Mouse (Mus musculus) cerebellum, postnatal 4 days (tissue): ENCODE results near the gene Atxn2.
A peak's percentile ranks its signal among the peaks of the same experiment; 100 is the strongest.
"Not testable (repeated sequence)": the region's sequence is repeated elsewhere in the genome, so short reads cannot be mapped to it uniquely, and the experiment has no call there.

ENCODE experiments used
- DNase-seq, 2 experiments: peaks; one replicate each; pipeline ENCODE4 v3.0.0; 2022; ENCODE audit warnings: low spot score in 2 of 2, mixed read lengths in 1 of 2

The Atxn2 gene

DNA sequence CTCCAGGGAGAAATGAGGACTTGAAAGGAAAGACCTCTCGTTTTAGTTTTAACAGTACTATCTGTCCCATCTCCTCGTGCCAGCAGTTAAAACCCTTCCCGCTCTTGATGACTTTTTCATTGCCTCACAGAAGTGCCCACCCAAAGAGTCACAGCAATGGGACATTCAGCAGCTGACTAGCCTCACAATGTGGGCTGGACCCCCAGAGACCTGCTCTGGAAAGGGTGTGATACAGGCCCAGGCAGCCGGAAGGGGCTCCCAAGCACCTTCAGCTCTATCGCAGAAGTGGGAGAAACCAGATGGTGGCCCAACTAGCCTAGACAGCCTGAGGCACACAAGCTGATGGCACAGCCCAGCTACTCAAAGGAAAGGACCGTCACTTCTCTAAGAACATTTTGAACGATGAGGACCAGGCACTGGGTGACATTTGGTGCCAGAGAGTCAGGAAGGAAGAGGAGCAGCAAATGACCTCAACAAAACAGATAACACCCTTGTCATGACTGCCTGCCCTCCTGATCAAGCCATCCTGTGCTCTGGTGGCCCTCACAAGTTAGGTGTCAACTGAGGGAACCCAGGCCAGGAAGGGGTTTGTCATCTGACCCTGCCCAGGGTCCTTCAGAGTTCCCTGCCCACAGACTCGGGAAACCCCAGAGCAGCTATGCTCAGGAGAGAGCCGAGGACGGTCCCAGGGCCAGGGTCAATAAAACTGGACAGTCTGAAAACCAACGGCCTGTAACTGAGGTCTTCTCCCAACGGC, 124.0 kb downstream of the Atxn2 start:
- no peak for DNase-seq

DNA sequence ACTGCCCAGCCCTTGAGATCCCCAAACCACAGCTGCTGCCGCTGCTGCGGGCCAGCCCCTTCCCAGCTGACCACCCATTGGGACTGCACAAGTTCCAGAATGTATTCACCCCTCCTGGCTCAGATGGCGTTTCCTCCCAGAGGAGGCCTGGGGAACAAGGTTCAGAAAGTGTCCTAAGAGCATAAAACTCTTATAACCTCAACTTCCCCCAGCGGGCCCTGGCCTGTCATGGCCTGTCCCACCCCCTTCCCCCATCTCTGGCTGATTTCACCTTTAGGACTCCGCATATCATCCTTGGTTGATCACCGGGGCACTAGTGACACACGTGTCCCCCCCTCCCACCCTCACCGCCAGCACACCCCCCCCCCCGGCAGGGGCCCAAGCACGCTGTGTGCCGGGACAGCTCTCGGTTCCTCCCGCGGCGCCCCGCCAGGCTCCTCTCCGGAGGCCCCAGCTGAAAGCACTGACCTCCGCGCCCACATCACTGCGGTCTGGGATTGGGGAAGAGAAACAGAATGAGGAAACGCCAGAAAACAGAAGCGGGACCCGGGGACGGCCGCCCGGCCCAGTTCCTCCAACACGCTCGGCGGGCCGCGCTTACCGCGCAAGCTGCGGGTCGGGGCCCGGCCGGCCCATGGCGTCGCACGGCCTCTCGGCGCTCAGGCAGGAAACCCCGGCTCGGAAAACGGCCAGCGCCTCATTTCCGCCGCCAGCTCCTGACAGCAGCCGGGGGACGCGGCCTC, 125.0 kb downstream of the Atxn2 start:
- DNase-seq: no peak

DNA sequence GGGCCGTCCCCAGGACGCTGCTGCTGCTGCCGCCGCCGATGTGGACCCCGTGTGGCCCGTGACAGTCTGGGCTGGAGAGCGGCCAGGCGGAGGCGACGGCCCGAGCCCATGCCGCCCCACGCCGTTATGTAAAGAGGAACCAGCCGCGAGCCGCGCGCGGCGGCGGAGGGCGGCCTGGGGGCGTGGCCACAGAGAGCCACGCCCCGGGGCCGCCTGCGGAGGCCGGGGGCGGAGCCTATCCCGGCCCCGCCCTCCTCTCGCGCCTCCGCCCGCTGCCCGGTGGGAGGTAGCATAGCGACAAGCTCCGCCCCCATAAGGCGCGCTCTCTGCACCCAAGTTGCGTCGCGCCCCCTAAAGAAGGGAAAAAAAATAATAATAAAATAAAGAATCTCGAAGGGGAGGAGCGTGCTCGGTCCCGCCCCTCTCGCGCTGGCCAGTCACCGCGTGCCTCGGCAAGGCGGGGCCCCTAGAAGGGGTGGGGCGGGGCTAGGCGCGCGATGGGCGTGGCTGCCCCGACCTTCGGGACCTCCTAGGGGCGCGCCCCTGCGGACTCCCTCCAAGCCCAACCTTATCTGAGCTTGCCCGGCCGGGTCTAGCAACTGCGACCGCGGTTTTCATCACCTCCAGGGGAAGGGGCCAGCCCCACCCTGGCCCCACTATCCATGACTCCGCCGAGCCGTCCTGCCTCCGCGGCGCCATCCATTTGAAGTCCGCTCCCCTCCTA, 125.7 kb downstream of the Atxn2 start:
- peak; percentile 42 to 78 for DNase-seq

GRCm38 (mm10) chr5:121837441-121838340, 126.6 kb downstream of the Atxn2 start, which contains the start of gene Sh2b3:
Gene Sh2b3, minus strand, starts transcription at chr5:121837646.
- DNase-seq: no peak

- no peak for DNase-seq
These were observed 127.4 kb downstream of the Atxn2 start for GRCm38 (mm10) chr5:121838341-121839127.

DNA sequence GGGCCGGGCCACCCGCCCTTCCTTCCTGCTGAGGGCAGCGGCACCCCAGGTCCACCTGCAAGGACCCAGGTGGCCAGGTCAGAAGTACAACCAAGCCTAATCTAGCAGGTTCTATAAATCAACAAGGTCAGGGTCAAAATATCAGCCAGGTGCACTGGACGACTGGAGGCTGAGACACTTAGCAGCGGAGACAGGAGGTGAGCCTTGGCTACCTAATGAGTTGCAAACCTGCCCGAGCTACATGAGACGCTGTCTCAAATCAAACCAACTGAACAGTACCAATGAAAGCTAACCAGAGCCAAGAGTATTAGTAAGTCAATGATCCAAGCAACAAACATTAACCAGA, 128.0 kb downstream of the Atxn2 start:
- DNase-seq: no peak

GRCm38 (mm10) chr5:121841516-121841915, 130.4 kb downstream of the Atxn2 start:
- DNase-seq: no peak

GRCm38 (mm10) chr5:121841973-121842372, 130.8 kb downstream of the Atxn2 start:
- no peak for DNase-seq

- DNase-seq: peak; percentile 73 to 89
These were observed 131.6 kb downstream of the Atxn2 start for GRCm38 (mm10) chr5:121842665-121843118.

GRCm38 (mm10) chr5:121843138-121843905, 132.2 kb downstream of the Atxn2 start:
- no peak for DNase-seq

DNA sequence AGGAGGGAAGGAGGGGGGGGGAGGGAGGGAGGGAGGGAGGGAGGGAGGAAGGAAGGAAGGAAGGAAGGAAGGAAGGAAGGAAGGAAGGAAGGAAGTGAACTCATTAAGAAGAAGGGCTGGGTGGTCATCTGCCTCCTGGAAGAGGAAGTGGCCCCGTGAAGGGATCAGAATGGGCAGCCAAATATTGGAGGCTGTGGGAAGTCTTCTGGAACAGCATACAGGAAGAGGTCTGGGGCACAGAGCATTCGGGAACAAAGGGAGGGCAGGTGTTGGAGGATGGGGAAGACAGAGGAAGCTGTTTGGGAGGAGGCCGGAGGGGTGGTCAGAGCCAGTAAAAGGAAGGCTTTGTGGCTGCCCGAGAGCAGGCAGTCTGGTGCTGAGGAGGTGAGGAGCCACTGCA, 134.2 kb downstream of the Atxn2 start:
- no peak for DNase-seq

DNA sequence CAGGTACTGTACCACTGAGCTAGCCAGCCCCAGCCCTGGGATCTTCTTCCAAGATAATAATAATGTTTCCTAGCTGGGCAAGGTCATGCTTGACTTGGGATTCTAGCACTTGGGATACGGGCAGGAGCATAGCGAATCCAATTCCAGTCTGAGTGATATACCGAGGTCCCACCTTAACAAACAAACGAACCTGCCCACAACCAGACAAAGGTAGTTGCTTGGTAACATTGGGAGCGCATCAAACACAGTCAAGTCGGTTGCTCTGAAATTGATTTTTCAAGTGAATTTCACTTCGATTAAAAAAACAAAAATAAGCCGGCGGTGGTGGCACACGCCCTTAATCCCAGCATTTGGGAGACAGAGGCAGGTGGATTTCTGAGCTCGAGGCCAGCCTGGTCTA, 135.2 kb downstream of the Atxn2 start:
- DNase-seq: no peak

DNA sequence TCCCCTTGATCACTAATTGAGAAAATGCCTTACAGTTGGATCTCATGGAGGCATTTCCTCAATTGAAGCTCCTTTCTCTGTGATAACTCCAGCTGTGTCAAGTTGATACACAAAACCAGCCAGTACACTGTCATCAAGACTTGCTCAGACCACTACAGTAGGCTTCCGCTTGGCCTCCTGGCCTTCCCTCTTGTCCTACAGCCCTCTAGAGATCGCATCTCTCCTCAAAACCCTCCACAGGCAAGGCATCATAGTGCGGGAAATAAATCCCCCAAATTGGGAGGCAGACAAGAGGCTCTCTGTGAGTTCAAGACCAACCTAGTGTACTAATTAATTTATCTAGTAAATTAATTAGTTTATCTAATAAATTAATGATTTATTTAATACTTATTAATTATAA, 136.1 kb downstream of the Atxn2 start:
- not testable (repeated sequence) for DNase-seq

DNA sequence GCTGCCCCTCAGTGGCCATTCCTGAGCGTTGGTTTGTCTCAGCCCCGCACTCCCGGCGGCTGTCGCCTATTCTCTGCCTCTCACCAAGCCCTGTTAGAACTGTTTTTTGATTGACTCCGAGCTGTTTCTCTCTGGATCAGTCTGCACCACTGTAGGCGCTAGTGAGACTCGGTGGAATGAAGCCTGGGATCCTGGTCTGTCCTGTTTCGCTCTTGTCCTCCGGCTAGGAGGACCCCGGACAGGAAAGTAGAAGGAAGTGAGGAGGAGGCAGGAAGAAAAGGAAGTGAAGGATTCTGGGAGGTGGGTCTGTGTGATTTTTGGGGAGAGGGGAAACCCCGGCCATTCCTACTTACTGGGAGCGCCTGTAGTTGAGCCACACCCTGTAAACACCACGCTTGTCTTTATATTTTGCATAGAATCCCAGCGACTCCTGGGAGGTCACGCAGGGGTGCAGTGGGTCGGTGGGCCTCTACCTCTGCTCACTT, 136.9 kb downstream of the Atxn2 start:
- DNase-seq: no peak

- peak; percentile 89 to 91 for DNase-seq
These were observed 137.6 kb downstream of the Atxn2 start, which contains the start of gene Pheta1 for GRCm38 (mm10) chr5:121848743-121849142. Gene Pheta1, plus strand, starts transcription at chr5:121848984.

GRCm38 (mm10) chr5:121849478-121850349, 138.6 kb downstream of the Atxn2 start:
- no peak for DNase-seq

DNA sequence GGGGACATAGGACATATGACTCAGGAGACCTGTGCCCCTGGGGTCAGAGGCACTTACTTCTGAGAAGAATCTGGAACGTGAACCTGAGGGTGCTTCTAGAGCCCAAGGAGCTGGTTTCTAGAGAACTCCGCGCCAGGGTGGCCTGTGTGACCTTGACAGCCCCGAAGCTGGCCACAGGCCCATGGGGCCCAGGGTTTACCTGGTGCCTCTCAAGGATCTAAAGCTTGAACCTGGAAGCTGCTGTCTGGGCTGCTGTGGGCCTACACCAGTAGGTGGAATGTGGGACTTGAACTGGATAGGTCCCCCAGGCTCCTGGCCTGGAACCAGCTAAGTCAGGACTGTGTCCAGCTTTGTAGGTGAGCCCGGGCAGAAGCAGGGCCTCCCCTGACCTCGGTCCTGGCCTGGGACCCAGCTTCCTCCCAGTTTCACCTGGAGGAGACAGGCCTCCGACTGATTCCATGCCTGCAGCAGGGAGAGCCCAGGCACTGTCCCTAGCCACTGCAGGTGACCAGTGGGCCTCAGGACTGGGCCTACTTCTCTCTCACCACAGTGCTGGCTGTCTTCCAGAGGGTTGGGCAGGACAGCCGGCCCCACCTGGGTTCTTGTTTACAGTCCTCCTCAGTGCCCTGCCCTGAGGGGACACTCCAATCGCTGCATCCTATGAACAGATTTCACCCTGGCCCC, 142.4 kb downstream of the Atxn2 start:
- DNase-seq: no peak

GRCm38 (mm10) chr5:121854768-121855167, 143.6 kb downstream of the Atxn2 start:
- DNase-seq: no peak
